Mouse (Mus musculus) kidney, adult 2 months (tissue): ENCODE measurements around the gene Foxf2. TPM values are rescaled to one million over a fixed set of nuclear protein-coding genes. Genes with fewer than 3 reads are reported as not detected.

Experiments
- DNase-seq: peaks from one replicate; pipeline ENCODE4 v3.0.0; 2021
- H3K27ac ChIP-seq: fragments of 200-500 bp; 2 replicates; pipeline ENCODE4 v1.5.1; 2012; ENCODE audit warnings: low read depth, low read length, control low read depth, inconsistent platforms; ENCODE audit not compliant: insufficient read depth
- H3K27me3 ChIP-seq: fragments of 200-500 bp; replicated peaks from 2 replicates; pipeline ENCODE4 v1.6.1; 2012; ENCODE audit warnings: mild to moderate bottlenecking, moderate library complexity, low read length, inconsistent platforms; ENCODE audit not compliant: control insufficient read depth, insufficient read depth
- H3K36me3 ChIP-seq: fragments of 200-500 bp; 2 replicates; pipeline ENCODE4 v1.6.1; 2012; ENCODE audit warnings: mild to moderate bottlenecking, moderate library complexity, low read length, inconsistent platforms; ENCODE audit not compliant: control insufficient read depth, insufficient read depth
- H3K4me1 ChIP-seq: fragments of 200-500 bp; 2 replicates; pipeline ENCODE4 v1.6.1; 2011; ENCODE audit warnings: low read length; ENCODE audit not compliant: control insufficient read depth, insufficient read depth
- H3K4me3 ChIP-seq: fragments of 200-500 bp; 2 replicates; pipeline ENCODE4 v1.5.1; 2011; ENCODE audit warnings: mild to moderate bottlenecking, low read depth, low read length, control low read depth; ENCODE audit not compliant: insufficient read depth
- CTCF ChIP-seq: fragments of 200-500 bp; conservative IDR thresholded peaks from 2 replicates; pipeline ENCODE4 v1.5.1; 2011; ENCODE audit warnings: low read depth, mild to moderate bottlenecking, control low read depth, low read length, moderate library complexity, mixed read lengths; ENCODE audit not compliant: insufficient read depth, insufficient read length
- POLR2A ChIP-seq: fragments of 200-500 bp; IDR thresholded peaks from one replicate; pipeline ENCODE4 v1.6.1; 2011; ENCODE audit warnings: low read depth, low read length, control low read depth
- WGBS: fragments of 180-500 bp; shearing (Covaris S2); methylation state at CpG from one replicate; pipeline ENCODE4 v1.1.7; 2018; 5-methylcytosine and 5-hydroxymethylcytosine counted together
- polyA plus RNA-seq: library from polyadenylated mRNA; depleted of rRNA; stranded (reverse); fragments of >200 nt; gene quantifications from 2 replicates; pipeline ENCODE4 v1.2.3, GENCODE M21; 2012; rRNA removed

The Foxf2 gene
- polyA plus RNA-seq, result 0.10 TPM in 1 of 2 replicates, not detected in the other

DNA sequence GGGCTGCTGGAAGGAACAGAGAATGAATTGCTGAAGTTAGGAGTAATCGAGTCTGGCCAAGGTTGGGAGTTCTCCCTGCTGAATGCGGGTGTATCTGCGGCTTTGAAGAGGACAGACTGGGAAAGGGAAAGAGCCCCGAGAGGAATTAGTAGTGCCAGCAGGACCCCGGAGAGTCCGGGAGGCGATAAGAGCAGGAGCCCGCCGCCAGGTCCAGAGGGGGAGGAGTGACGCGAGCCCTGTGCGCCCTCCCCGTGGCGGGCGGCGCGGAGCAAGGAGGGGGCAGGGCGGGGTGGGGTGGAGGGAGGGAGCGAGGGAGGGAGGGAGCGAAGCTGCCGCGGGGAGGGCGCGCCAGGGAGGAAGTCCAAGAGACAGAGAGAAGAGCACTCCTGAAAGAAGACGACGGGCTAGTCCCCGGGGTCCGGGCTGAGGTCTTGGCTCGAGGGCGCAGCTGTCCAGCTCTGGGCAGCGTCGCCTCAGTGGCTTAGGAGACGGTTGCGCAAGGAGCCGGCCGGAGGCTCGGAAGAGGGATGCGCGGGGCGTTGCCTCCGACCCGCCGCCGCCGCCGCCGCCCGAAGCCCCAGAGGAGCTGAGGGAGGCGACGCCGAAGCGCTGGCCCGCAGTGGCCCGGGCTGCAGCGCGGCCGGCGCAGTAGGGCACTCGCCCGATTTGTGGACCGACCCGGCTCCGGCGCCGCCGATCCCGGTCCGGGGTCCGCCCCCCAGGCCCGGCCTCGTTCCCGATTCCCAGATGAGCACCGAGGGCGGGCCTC, at the start of gene Foxf2:
TSS of gene Foxf2 (plus strand) at position 484 of the 769 bp plus-strand sequence.
- Histone ChIP-seq H3K36me3 (no peaks in the 10 kb centered on the region), H3K4me1 (no peaks in the 10 kb centered on the region), H3K27ac (no peak within 1 kb of the TSS), H3K27me3 (peaks cover 7% of the 10 kb centered on the region), H3K4me3 (peak within 1 kb of the TSS; percentile 16)
- no peak for DNase-seq
- under 1% methylated on average over 71 of the region's 74 CpGs for WGBS
- no peak for TF ChIP-seq CTCF
- TF ChIP-seq POLR2A, result no peak

DNA sequence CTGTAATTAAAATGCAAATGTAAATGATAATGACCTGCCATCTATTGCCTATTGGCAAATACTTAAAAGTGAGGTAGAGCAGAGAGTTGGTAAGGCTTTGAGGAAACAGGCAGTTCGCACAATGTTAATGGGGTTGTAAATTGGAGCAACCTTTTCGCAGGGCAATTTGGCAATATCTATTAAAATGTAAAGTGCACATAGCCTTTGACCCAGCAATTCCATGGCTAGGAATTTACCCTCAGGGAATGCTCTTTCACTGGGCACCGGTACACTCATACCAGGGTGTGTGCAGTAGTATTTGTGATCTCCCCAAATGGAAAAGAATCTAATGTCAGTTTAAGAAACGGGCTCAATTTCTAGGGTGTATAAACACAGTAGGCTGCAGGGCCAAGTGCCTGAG, 48.9 kb upstream of the Foxf2 start:
- Histone ChIP-seq H3K36me3 (no peaks in the 10 kb centered on the region), H3K4me1 (peaks cover 4% of the 10 kb centered on the region), H3K4me3 (no peak overlapping the region), H3K27ac (no peak overlapping the region), H3K27me3 (no peaks in the 10 kb centered on the region)
- peak; percentile 56 for DNase-seq
- WGBS, result 64% methylated on average over 4 of the region's 4 CpGs
- TF ChIP-seq CTCF (no peak), POLR2A (no peak)

DNA sequence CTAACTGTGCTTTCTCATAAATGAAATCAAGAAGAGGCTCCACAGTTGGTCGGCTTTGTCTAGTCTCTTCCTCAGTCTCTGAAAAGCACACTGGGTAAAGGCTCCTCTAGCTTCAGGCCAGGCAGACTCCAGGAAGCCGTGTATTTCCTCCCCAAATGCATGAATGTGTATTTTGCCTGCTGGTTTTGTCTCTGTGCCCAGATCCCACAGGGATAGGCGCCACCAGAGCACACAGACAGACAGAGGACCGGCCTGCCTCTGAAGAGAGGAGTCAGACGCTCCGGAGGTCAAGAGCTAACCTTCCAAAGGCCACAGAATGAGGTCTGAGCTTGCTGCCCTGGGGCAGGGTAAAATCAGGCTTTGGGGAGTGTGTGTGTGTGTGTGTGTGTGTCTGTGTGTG, 48.0 kb upstream of the Foxf2 start:
- Histone ChIP-seq H3K4me3 (no peak overlapping the region), H3K27ac (no peak overlapping the region; the same call in 1 of the 2 replicates), H3K4me1 (peaks cover 4% of the 10 kb centered on the region), H3K36me3 (no peaks in the 10 kb centered on the region), H3K27me3 (no peaks in the 10 kb centered on the region)
- peak; percentile 6 for DNase-seq
- TF ChIP-seq POLR2A (no peak), CTCF (no peak)
- 13% methylated on average over 6 of the region's 6 CpGs for WGBS

DNA sequence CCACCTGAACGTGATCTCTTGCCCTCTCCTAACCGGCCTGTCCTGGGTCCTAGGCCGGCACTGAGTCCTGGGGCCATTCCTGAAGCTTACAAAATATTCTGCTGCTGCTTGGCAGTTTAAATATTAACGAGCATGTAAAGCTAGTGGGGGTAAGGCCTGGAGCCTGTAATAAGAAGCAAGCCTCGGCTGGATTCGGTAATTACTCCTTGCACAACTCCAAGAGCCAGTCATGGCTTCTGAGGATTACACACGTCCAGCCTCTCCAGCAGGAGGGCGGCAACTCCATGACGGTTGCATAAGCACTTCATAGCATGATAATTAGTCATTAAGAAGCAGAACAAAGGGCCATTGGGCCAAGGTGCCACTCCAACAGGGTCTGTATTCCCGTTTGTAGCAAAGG, 47.2 kb upstream of the Foxf2 start:
- Histone ChIP-seq H3K27me3 (no peaks in the 10 kb centered on the region), H3K27ac (no peak overlapping the region; the same call in 1 of the 2 replicates)
- WGBS, result 36% methylated on average over 10 of the region's 10 CpGs

DNA sequence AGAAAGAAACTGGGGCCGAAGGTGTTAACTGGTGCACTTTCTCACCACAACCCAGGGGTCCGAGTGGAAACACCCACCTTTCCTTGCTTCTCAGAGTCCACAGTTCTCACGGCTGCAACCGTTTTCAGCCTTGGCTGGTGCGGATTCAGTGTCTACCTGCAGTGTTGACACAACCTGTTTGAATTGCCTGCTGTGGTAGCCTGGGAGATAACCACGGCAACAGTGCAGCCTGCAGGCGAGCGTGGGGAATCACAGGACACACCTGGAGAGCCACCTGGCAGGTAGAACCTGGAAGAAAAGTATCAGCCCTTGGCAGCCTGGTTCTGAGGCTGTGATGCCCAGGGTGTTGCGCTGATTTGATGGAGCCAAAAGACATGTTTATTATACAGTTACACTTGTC, 45.8 kb upstream of the Foxf2 start:
- TF ChIP-seq POLR2A, result no peak
- peak; percentile 94 for TF ChIP-seq CTCF
- peak; percentile 70 for DNase-seq
- WGBS, result 56% methylated on average over 9 of the region's 9 CpGs
- H3K4me3 ChIP-seq, result no peak overlapping the region
- H3K27me3 ChIP-seq, result no peaks in the 10 kb centered on the region
- H3K36me3 ChIP-seq, result no peaks in the 10 kb centered on the region
- no peak overlapping the region for H3K27ac ChIP-seq
- peaks cover 4% of the 10 kb centered on the region for H3K4me1 ChIP-seq

More for the DNA sequence above, 47.2 kb upstream of the Foxf2 start:
- Histone ChIP-seq H3K4me3 (no peak overlapping the region), H3K36me3 (no peaks in the 10 kb centered on the region), H3K4me1 (peaks cover 4% of the 10 kb centered on the region)
- peak; percentile 81 for DNase-seq
- TF ChIP-seq POLR2A (no peak), CTCF (no peak)

DNA sequence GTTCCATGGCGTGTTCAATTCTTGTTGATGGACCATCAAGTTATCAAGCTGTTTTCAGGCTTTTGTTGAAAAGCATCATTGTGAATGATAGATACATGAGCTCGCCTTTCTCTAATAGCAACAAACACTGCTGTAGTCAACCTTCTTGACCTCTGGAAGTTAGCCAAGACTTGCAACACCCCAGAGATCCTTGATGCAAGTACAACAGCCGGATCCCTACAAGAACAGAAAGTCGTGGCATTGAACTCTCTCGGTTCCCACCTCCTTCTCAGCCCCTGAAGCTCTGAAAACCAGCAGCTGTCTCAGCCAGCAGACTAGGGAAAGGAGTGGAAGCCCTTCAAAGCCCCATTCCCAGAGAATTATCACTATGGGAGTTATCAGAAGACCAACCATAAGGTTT, 38.3 kb upstream of the Foxf2 start:
- H3K27ac ChIP-seq, result no peak overlapping the region
- no peak for TF ChIP-seq POLR2A
- TF ChIP-seq CTCF, result no peak
- no peak for DNase-seq

DNA sequence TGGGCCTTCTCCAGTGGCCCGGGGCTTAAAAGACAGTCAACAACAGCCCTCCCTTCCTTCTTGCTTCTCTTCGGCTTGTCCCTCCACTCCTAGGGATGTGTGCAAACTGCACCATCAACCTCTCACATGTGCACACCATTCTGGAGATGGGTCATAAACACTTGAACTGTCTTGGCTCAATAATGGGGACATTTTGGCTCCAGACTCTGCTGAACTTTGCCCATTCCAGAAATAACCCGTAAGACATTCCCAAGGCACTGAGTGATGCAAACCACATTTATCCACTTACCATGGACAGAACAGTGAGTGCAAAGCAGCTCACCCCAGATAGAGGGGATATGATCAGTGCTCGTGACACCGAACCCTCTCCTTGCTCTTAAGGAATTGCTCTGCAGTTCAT, 26.0 kb upstream of the Foxf2 start:
- DNase-seq, result peak; percentile 46
- Histone ChIP-seq H3K4me1 (no peaks in the 10 kb centered on the region), H3K36me3 (no peaks in the 10 kb centered on the region), H3K4me3 (no peak overlapping the region), H3K27me3 (no peaks in the 10 kb centered on the region), H3K27ac (no peak overlapping the region)
- 74% methylated on average over 5 of the region's 5 CpGs for WGBS
- TF ChIP-seq POLR2A, result no peak

More for the DNA sequence above, 38.3 kb upstream of the Foxf2 start:
- H3K27me3 ChIP-seq, result no peaks in the 10 kb centered on the region
- no peaks in the 10 kb centered on the region for H3K4me1 ChIP-seq
- H3K36me3 ChIP-seq, result no peaks in the 10 kb centered on the region
- 60% methylated on average over 5 of the region's 5 CpGs for WGBS
- no peak overlapping the region for H3K4me3 ChIP-seq
